Mouse (Mus musculus) gastrocnemius, postnatal 25 days (tissue): ENCODE results near the gene Tex22. TPM values are rescaled to one million over a fixed set of nuclear protein-coding genes. Genes with fewer than 3 reads are reported as not detected.

Source experiments
- microRNA-seq, 2 experiments: library from miRNA; unstranded; fragments of <30 nt; microRNA quantifications; one replicate each; pipeline ENCODE4 v1.2.0; 2021; ENCODE audit warnings: borderline replicate concordance in 2 of 2
- total RNA-seq, 2 experiments: library from RNA; stranded (reverse); gene quantifications; 1 replicate in 1 of 2; 2 replicates in 1 of 2; pipeline ENCODE4 v1.2.3; 2021

Tex22 gene
- total RNA-seq, 2 experiments from 2014 or later: not detected

Small RNAs within 50 kb of the gene (microRNA-seq; reads per million reads assigned to microRNA genes)
- 0 reads per million in 2 experiments for gene Gm44471

Other genes starting within 250 kb of the Tex22 start
- 1 to 10 TPM; 3.4 to 3.5 TPM for gene Cdca4, start 245.1 kb upstream of the Tex22 start, total RNA-seq
- under 1 TPM in 1 of 2 experiments, not detected in 1; 0.11 TPM for gene Gpr132, start 206.3 kb upstream of the Tex22 start, total RNA-seq
- 10 to 100 TPM; 20.4 to 21.8 TPM for gene Jag2, start 144.7 kb upstream of the Tex22 start, total RNA-seq
- gene Nudt14, start 132.4 kb upstream of the Tex22 start, total RNA-seq: 1 to 10 TPM; 8.7 to 9.1 TPM
- gene Btbd6, start 98.0 kb upstream of the Tex22 start, total RNA-seq: 10 to 100 TPM; 12.6 to 13.1 TPM
- 10 to 100 TPM; 19.3 to 19.4 TPM for gene Brf1, start 73.8 kb upstream of the Tex22 start, total RNA-seq
- 10 to 100 TPM; 34.7 to 38.5 TPM for gene Pacs2, start 60.0 kb upstream of the Tex22 start, total RNA-seq
- gene Mta1, start 23.8 kb downstream of the Tex22 start, total RNA-seq: 10 to 100 TPM; 29.3 to 34.4 TPM
- 10 to 100 TPM; 39.5 to 52.5 TPM for gene Crip2, start 65.7 kb downstream of the Tex22 start, total RNA-seq
- gene Crip1, start 71.8 kb downstream of the Tex22 start, total RNA-seq: 100 to 1,000 TPM in 1 of 2 experiments, 10 to 100 TPM in 1; 90.0 to 150 TPM
- under 1 TPM; 0.46 to 0.54 TPM for gene Tedc1, start 81.9 kb downstream of the Tex22 start, total RNA-seq
- gene Tmem121, start 111.4 kb downstream of the Tex22 start, total RNA-seq: under 1 TPM; 0.33 to 0.46 TPM